Mouse (Mus musculus) small intestine, adult 2 months (tissue): ENCODE results near the gene Dhrs9. TPM values are rescaled to one million over a fixed set of nuclear protein-coding genes. Genes with fewer than 3 reads are reported as not detected.

Source experiments
- H3K27ac ChIP-seq: fragments of 200-500 bp; 2 replicates; pipeline ENCODE4 v1.5.1; 2012; ENCODE audit warnings: low read depth, low read length, control low read depth, inconsistent platforms; ENCODE audit not compliant: insufficient read depth
- H3K27me3 ChIP-seq: fragments of 200-500 bp; 2 replicates; pipeline ENCODE4 v1.6.1; 2012; ENCODE audit warnings: mild to moderate bottlenecking, moderate library complexity, low read length, inconsistent platforms; ENCODE audit not compliant: control insufficient read depth, insufficient read depth
- H3K36me3 ChIP-seq: fragments of 200-500 bp; 2 replicates; pipeline ENCODE4 v1.6.1; 2012; ENCODE audit warnings: mild to moderate bottlenecking, low read length, control low read depth, inconsistent platforms; ENCODE audit not compliant: control insufficient read depth, insufficient read depth
- H3K4me1 ChIP-seq: fragments of 200-500 bp; 2 replicates; pipeline ENCODE4 v1.6.1; 2012; ENCODE audit warnings: low read length, inconsistent platforms, mixed read lengths; ENCODE audit not compliant: control insufficient read depth, insufficient read depth, insufficient read length
- H3K4me3 ChIP-seq: fragments of 200-500 bp; 2 replicates; pipeline ENCODE4 v1.5.1; 2012; ENCODE audit warnings: low read depth, mild to moderate bottlenecking, control low read depth, inconsistent platforms, low read length, moderate library complexity
- CTCF ChIP-seq: fragments of 200-500 bp; IDR thresholded peaks from 2 replicates; pipeline ENCODE4 v1.5.1; 2012; ENCODE audit warnings: low read depth, mild to moderate bottlenecking, control low read depth, inconsistent platforms, low read length, moderate library complexity, mixed read lengths; ENCODE audit not compliant: insufficient replicate concordance, insufficient read length; ENCODE audit errors: extremely low read depth
- POLR2A ChIP-seq: fragments of 200-500 bp; IDR thresholded peaks from 2 replicates; pipeline ENCODE4 v1.6.1; 2012; ENCODE audit warnings: low read depth, mild to moderate bottlenecking, control low read depth, inconsistent platforms, low read length, moderate library complexity
- WGBS: fragments of 180-500 bp; shearing (Covaris S2); methylation state at CpG from one replicate; pipeline ENCODE4 v1.1.7; 2018; 5-methylcytosine and 5-hydroxymethylcytosine counted together
- polyA plus RNA-seq: library from polyadenylated mRNA; depleted of rRNA; stranded (reverse); fragments of >200 nt; gene quantifications from 2 replicates; pipeline ENCODE4 v1.2.3, GENCODE M21; 2012

The Dhrs9 gene
- polyA plus RNA-seq, 1 experiment = 0.34 TPM

GRCm38 (mm10) chr2:69418294-69418881 is 38.1 kb downstream of the Dhrs9 start:
- 44% methylated on average over 11 of the region's 11 CpGs for WGBS
- no peak overlapping the region for H3K4me3 ChIP-seq
- TF ChIP-seq POLR2A (no peak), CTCF (no peak)
- no peaks in the 10 kb centered on the region for H3K36me3 ChIP-seq
- no peaks in the 10 kb centered on the region for H3K4me1 ChIP-seq
- H3K27me3 ChIP-seq = no peaks in the 10 kb centered on the region
- no peak overlapping the region for H3K27ac ChIP-seq

- Histone ChIP-seq H3K27ac (no peak overlapping the region), H3K4me1 (no peaks in the 10 kb centered on the region), H3K4me3 (no peak overlapping the region), H3K27me3 (no peaks in the 10 kb centered on the region), H3K36me3 (no peaks in the 10 kb centered on the region)
- TF ChIP-seq CTCF = no peak
- TF ChIP-seq POLR2A = no peak
- 45% methylated on average over 5 of the region's 5 CpGs for WGBS
Measured at GRCm38 (mm10) chr2:69424829-69425228, 44.6 kb downstream of the Dhrs9 start.

DNA sequence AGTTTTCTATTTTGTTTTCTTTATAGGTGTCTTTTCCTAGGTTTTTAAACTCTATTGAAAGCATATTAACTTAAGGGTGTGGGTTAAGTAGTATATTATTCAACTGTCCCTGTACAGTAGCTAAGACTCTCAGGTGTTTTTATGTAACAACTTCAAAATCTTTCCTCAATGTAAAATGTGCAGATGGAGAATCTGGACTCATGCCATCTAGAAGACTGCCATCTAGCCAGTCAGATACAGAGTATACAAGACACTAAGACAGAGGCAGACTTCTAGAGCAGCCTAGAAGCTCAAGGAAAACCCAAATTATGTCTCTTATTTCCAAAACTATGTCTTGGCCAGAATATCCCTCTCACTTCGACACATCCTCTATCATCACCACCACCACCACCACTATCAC is 45.8 kb downstream of the Dhrs9 start:
- H3K4me3 ChIP-seq = no peak overlapping the region
- H3K27ac ChIP-seq = no peak overlapping the region
- H3K4me1 ChIP-seq = no peaks in the 10 kb centered on the region
- no peaks in the 10 kb centered on the region for H3K36me3 ChIP-seq
- no peaks in the 10 kb centered on the region for H3K27me3 ChIP-seq
- TF ChIP-seq CTCF (no peak), POLR2A (no peak)
- 87% methylated on average over 1 of the region's 1 CpGs for WGBS

- Histone ChIP-seq H3K4me3 (no peak overlapping the region), H3K27me3 (no peaks in the 10 kb centered on the region), H3K36me3 (no peaks in the 10 kb centered on the region), H3K27ac (no peak overlapping the region), H3K4me1 (no peaks in the 10 kb centered on the region)
- 85% methylated on average over 10 of the region's 10 CpGs for WGBS
- TF ChIP-seq CTCF (no peak), POLR2A (no peak)
Measured at GRCm38 (mm10) chr2:69427141-69427540, 46.9 kb downstream of the Dhrs9 start.

- TF ChIP-seq CTCF (no peak), POLR2A (no peak)
- Histone ChIP-seq H3K4me1 (no peaks in the 10 kb centered on the region), H3K4me3 (no peak overlapping the region), H3K27me3 (no peaks in the 10 kb centered on the region), H3K27ac (no peak overlapping the region), H3K36me3 (no peaks in the 10 kb centered on the region)
- WGBS = 25% methylated on average over 3 of the region's 3 CpGs
Measured at GRCm38 (mm10) chr2:69428116-69428515, 47.9 kb downstream of the Dhrs9 start.

DNA sequence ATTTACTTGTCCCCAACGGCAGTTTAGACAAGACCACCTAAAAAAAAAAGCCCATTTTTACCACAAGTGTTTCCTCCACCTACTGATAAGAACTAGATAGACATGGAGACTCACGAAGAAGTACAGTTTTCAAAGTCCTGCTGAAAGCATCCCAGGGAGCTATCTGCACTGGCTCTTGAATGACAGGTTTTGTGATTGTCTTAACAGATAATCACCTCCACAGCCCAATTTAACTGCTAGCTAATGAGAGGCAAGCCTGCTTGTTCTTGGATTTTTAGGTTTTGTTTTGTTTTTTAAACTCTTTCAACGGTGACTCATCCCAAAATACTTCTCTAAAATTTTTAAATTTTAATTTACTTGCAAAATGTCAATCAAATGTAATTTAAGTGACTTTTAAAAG is 61.4 kb downstream of the Dhrs9 start:
- WGBS = 38% methylated on average over 3 of the region's 3 CpGs
- H3K4me3 ChIP-seq = no peak overlapping the region
- H3K4me1 ChIP-seq = no peaks in the 10 kb centered on the region
- H3K27ac ChIP-seq = no peak overlapping the region
- H3K27me3 ChIP-seq = no peaks in the 10 kb centered on the region
- TF ChIP-seq CTCF (no peak), POLR2A (no peak)
- H3K36me3 ChIP-seq = no peaks in the 10 kb centered on the region

- Histone ChIP-seq H3K4me1 (no peaks in the 10 kb centered on the region), H3K27ac (no peak overlapping the region), H3K27me3 (no peaks in the 10 kb centered on the region), H3K36me3 (no peaks in the 10 kb centered on the region), H3K4me3 (no peak overlapping the region)
- TF ChIP-seq POLR2A = no peak
- no peak for TF ChIP-seq CTCF
- WGBS = 39% methylated on average over 4 of the region's 4 CpGs
Measured at GRCm38 (mm10) chr2:69445896-69446472, 65.7 kb downstream of the Dhrs9 start.

DNA sequence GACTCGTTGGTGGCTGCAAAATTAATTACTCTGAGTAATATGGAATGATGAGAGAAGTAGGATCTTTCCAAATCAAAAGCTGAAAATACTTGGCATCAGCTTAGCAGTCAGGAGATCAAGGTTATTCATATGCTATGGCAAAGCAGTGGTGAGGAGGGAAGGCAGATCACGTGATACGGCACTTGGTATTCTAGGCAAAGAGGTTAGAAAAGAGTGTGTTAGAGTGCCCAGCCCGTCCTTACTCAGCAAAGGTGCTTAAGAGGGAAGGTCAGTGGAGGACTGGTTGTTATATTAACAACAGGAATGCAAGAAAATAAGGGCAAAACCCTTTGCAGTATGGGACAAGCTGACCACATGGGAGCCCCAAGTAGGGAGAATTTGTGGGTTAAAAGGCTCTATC is 68.3 kb downstream of the Dhrs9 start:
- Histone ChIP-seq H3K36me3 (no peaks in the 10 kb centered on the region), H3K27ac (no peak overlapping the region), H3K4me3 (no peak overlapping the region), H3K4me1 (no peaks in the 10 kb centered on the region), H3K27me3 (no peaks in the 10 kb centered on the region)
- WGBS = 76% methylated on average over 4 of the region's 4 CpGs
- TF ChIP-seq CTCF = no peak
